9 mouse cellular contexts compared by ENCODE assay signal in the genomic region with DNA sequence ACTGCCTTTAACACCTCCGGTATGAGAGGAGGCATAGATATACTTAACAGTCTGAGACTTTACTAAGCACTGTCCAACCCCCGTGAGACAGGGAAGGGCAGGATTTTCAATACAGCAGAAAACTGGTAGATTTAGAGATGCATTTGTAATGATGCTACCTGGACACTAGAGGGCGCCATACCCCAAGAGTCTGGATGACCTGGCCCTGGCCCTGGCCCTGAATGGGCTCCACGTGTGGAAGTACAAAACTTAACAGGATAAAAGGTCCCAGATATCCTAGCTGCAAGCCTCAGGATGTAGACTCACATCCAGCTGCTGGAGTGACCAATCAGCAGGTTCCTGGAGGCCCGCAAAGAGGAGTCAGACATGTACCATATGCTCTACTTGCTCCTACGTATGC.
DNase-seq lines count a peak whose midpoint lies in the region; ATAC-seq and TF ChIP-seq lines count a peak whose summit lies in the region.
"Had no signal": no experiment of that assay in that cellular context is flagged by ENCODE, and none has a peak within 500 bp of the region (broad histone marks: within the 10 kb centered on the region; RNA-seq: fewer than 3 reads in every experiment).

No protein-coding gene starts in this region.

- H3K36me3 ChIP-seq in heart, embryonic 11.5 days (ENCODE audit: control insufficient read depth, insufficient read depth, low read length), result no peaks in the 10 kb centered on the region
- H3K36me3 ChIP-seq: neural tube, embryonic 12.5 days had no signal

- no peak for DNase-seq in gastrocnemius, adult 2 months
- no peak for DNase-seq in gastrocnemius, postnatal 25 days
- DNase-seq in spleen, adult 12 weeks (ENCODE audit: low spot score), result peak; percentile 30
- DNase-seq in spleen, postnatal 36 days (ENCODE audit: low spot score in 2 of 2), result no peak
- peak; percentile 61 to 66 for DNase-seq in cerebellum, postnatal 36 days
- DNase-seq in right cerebral cortex, adult 18-20 months, result no peak

- H3K9ac ChIP-seq in heart, embryonic 11.5 days (ENCODE audit: low read depth, low read length), result no peak overlapping the region
- H3K9ac ChIP-seq: neural tube, embryonic 12.5 days had no signal

- H3K4me2 ChIP-seq in heart, embryonic 11.5 days, result no peak overlapping the region
- H3K4me2 ChIP-seq: neural tube, embryonic 12.5 days had no signal

- no peak overlapping the region for H3K27ac ChIP-seq in gastrocnemius, adult 2 months
- no peak overlapping the region for H3K27ac ChIP-seq in heart, embryonic 11.5 days (ENCODE audit: low read depth, low read length)
- H3K27ac ChIP-seq: neural tube, embryonic 12.5 days had no signal

- intact Hi-C loops in gastrocnemius, adult 2 months (cut with DNase I), result loop anchor here (5.0 to 10.0 kb wide), 2 partner anchors 122 to 239 kb away; no protein-coding TSS in a partner anchor

- no peak overlapping the region for H3K4me3 ChIP-seq in gastrocnemius, adult 2 months
- no peak overlapping the region for H3K4me3 ChIP-seq in heart, embryonic 11.5 days (ENCODE audit: low read depth, low read length)
- H3K4me3 ChIP-seq: neural tube, embryonic 12.5 days had no signal

- TF ChIP-seq CTCF in gastrocnemius, adult 2 months (IDR thresholded peaks at IDR 0.05), result peak; percentile 71

- peak; percentile 29; the same call in 1 of the 2 replicates for ATAC-seq in megakaryocyte, adult 5-6 weeks (ENCODE audit: poor library complexity, severe bottlenecking)
- ATAC-seq in heart, embryonic 11.5 days (replicated peaks; ENCODE audit: insufficient number of reproducible peaks, low FRiP score, low TSS enrichment), result no peak

- 33% methylated on average over 6 of the region's 6 CpGs for WGBS in heart, embryonic 11.5 days (ENCODE audit: insufficient replicate concordance)

- H3K4me1 ChIP-seq in heart, embryonic 11.5 days (ENCODE audit: control insufficient read depth, insufficient read depth, low read length), result peaks cover 15% of the 10 kb centered on the region

- H3K9me3 ChIP-seq in heart, embryonic 11.5 days (replicated peaks; ENCODE audit: control insufficient read depth, low read length), result no peaks in the 10 kb centered on the region
- H3K9me3 ChIP-seq: neural tube, embryonic 12.5 days had no signal

- H3K27me3 ChIP-seq in heart, embryonic 11.5 days (ENCODE audit: control insufficient read depth, insufficient read depth, low read length), result no peaks in the 10 kb centered on the region
- H3K27me3 ChIP-seq: neural tube, embryonic 12.5 days had no signal

Comparison
In these comparisons a context has a peak if more than half of its experiments do, and no peak if none do; other contexts are left out.
1. DNase-seq: peak in spleen, adult 12 weeks (single experiment) and cerebellum, postnatal 36 days (2 of 2); none in gastrocnemius, adult 2 months (single experiment), gastrocnemius, postnatal 25 days (single experiment), spleen, postnatal 36 days (0 of 2) and right cerebral cortex, adult 18-20 months (single experiment).